Mouse (Mus musculus) brain, embryonic 18.5 days (tissue): ENCODE results near the gene Dgkq.

ENCODE experiments used
- DNase-seq: peaks from one replicate; pipeline ENCODE4 v3.0.0-alpha.2; 2012; ENCODE audit warnings: low read depth, low spot score

The Dgkq gene

DNA sequence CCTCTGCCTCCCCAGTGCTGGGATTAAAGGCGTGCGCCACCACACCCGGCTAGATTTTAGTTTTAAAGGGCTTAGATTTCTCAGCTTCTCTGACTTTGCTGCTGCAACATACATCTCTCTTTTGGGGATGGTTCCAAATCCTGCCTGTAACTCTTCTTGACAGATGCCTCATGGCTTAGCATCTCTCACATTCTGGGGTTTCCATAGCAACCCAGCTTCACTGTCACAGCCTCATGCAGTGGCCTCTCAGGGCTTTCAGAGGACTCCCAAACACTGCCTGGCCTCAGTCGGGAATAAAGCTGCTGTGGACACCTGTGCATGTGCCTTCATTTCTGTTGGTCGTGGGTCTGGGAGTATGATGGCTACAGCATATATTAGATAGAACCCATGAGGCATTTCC is 19.6 kb upstream of the Dgkq start:
- DNase-seq, result no peak

GRCm38 (mm10) chr5:108680871-108681270 is 11.4 kb upstream of the Dgkq start:
- no peak for DNase-seq

DNA sequence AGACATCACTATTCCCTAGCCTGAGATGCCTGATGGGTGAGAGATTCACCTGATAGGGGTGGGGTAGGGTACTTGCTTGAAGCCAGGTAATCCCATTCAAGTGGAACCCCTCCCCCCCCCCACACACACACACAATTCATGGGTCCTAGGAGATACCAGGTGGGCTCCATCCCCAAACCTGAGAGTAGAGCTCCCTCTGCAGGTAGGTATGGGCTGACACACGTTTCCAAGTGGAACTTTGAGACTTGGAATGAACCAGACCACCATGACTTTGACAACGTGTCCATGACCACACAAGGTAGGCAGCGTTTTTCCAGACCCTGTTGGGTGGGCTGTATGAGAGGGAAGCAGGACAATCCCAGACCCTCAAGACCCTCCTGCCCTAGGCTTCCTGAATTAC is 10.4 kb upstream of the Dgkq start:
- no peak for DNase-seq

DNA sequence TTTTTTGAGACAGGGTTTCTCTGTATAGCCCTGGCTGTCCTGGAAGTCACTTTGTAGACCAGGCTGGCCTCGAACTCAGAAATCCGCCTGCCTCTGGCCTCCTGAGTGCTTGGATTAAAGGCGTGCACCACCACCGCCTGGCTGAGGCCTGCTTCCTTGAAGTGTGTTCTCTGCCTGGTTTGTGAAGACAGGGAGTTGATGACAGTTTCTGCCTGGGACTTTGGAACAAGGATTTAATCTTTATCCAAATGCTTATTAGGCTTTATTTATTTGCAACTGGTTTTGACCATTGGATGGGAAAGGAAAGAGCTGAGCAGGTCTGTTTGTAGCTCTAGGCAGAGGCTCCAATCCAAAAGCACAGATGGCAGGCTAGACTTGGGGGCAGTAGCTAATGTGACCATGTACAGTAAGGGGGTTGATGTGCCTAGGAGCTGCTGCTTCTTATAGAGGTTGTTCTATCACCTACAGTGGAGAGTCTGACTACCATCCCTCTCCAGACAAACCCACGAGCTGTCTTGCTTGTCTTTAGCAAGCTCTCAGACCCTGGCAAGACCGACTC is 8.9 kb upstream of the Dgkq start:
- no peak for DNase-seq

GRCm38 (mm10) chr5:108677605-108678295 is 8.3 kb upstream of the Dgkq start:
- peak; percentile 72 for DNase-seq

DNA sequence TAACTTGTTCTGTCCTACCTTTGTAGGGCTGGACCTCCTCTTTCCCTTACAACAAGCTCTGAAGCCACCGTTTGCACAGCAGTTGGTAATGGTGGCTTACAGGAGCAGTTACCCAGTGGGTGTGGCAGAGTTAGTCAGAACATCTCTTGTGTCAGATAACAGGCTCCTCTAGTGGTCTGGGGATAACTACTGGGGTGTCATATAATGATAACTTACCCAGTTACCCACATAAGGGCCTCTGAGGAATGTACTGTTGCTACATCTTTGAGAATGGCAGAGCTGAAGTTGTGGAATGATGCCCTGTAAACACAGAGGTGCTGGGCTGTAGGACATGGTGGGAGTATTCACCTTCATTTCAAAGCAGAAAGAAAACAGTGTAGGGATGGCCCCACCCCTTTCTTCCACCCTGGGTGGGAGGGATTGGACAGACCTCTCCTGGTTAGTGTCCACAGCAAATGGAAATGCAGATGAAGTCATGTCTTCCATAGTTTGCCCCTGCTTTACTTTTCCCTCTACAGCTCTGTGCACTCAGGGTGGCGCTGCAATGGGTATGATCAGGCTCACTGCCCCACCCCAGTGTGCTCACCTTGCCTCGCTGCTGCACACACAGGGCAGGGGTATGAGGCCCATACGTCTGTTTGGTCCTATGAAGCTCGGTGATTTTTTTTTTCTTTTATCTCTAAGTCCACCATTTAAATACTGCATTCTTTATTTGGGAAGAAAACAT is 7.5 kb upstream of the Dgkq start:
- DNase-seq, result no peak

GRCm38 (mm10) chr5:108675251-108675816 is 5.9 kb upstream of the Dgkq start, which contains the start of gene Slc26a1:
Gene Slc26a1, minus strand, starts transcription at chr5:108675569.
- no peak for DNase-seq

DNA sequence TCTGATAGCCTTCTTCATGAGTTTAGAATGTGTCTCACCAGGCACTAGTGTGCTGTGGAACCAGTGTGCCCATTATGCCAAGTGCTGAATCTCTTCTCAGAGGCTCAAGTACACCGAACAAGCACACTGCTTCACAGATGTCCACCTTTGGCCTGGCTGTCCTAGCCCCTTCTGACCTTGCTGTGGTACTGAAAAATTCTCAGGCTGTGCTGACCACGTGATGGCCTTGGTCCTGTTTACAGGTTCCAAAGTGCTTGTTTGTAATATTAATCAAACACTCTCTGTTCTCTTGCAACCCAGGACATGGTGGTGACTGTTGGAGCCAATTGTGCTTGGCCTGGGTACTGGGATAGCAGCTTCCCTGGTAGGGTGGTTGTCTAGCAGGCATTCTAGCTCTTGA is 5.2 kb upstream of the Dgkq start:
- DNase-seq, result no peak

GRCm38 (mm10) chr5:108671757-108672156 is 2.3 kb upstream of the Dgkq start:
- no peak for DNase-seq

DNA sequence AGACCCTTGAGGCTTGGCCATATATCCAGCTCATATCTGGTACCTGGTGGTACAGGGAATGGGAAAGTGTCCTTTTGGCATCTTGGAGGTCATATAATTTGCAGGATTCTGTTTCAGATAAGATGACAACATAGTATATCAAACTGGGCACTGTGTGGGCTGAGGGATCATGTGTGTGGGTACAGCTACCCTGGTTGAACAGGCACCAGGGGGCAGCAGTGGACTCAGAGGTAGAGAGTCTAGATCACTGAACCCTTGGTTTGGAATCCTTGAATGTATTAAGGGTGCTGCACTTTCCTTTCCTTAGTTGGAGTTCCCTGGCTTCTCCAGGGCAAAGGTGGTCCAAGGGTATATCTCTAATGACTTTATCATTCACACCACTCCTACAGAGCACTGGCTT is 1.3 kb upstream of the Dgkq start:
- no peak for DNase-seq

DNA sequence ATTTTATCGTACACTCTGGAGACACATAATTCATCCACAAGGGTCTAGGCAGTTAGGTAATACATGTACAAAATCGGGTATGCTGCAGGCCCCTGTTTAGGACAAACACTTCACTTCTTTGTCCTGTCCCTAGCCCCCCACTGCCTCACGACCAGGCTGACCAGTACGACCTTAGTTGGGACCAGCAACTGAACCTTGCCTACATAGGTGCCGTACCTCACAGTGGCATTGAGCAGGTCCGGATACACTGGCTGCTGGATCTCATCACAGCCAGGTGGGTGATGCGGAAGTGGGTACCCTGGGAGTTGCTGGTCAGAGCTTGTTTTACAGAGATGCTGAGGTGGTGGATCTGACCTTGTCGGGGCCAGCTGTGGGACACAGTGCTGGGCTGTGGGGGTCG is 514 bp upstream of the Dgkq start:
- no peak for DNase-seq

- DNase-seq, result no peak
Observed at GRCm38 (mm10) chr5:108668387-108668932, 1.0 kb downstream of the Dgkq start.

DNA sequence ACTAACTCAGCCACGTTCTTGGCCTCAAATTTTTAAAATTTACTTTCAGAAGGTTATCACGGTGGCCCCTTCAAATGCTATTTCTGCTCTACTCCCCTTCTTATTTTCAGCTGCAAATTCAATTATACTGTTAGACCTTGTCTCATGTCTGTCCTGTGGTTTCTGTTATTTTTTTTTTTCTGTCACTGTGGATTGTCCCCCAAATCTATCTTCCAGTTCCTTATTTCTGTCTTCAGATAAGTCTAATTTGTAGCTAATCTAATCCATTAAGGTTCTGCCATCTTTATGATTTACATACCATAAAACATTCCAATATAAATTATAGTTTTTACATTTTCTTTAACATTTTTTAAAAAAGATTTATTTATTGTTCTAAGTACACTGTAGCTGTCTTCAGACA is 2.1 kb downstream of the Dgkq start:
- DNase-seq, result no peak

- no peak for DNase-seq
Observed at GRCm38 (mm10) chr5:108665066-108665465, 4.4 kb downstream of the Dgkq start.

- DNase-seq, result no peak
Observed at GRCm38 (mm10) chr5:108662772-108663171, 6.7 kb downstream of the Dgkq start.

GRCm38 (mm10) chr5:108660632-108661268 is 8.7 kb downstream of the Dgkq start:
- peak; percentile 70 for DNase-seq

GRCm38 (mm10) chr5:108659698-108660631 is 9.5 kb downstream of the Dgkq start, which contains the start of gene Idua:
Gene Idua, plus strand, starts transcription at chr5:108660331.
- no peak for DNase-seq

GRCm38 (mm10) chr5:108658611-108659010 is 10.9 kb downstream of the Dgkq start:
- DNase-seq, result no peak

GRCm38 (mm10) chr5:108657406-108657805 is 12.1 kb downstream of the Dgkq start:
- DNase-seq, result no peak

- no peak for DNase-seq
Observed at GRCm38 (mm10) chr5:108655891-108656650, 13.4 kb downstream of the Dgkq start.
